Mouse (Mus musculus): ENCODE results near the gene Hist1h2ac. TPM values are rescaled to one million over a fixed set of nuclear protein-coding genes. Genes with fewer than 3 reads are reported as not detected.

Hist1h2ac gene
- total RNA-seq, 2 experiments from 2014 or later: 1.6 to 1.8 TPM

DNA sequence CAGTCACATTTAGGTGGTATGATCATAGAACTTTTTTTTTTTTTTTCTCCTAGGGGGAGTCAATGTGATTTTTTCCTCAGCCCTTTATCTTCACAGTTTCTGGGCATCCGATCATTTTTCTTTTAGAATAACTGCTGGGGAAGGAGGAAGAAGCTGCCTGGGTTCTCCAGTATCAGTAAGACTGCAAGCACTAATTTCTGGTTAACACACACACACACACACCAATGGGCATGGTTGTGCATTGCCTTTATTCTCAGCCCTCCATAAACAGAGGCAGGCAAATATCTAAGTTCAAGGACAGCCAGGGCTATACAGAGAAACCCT, 1.2 kb downstream of the Hist1h2ac start:
- DNase-seq: no peak
- intact Hi-C loops (cut with DNase I): loop anchor here (5.0 to 10.0 kb wide), 4 partner anchors 100 to 1965 kb away; partner anchors contain the start of genes Hist1h1b, Hist1h2ai, Hist1h2an and Hist1h2bl

DNA sequence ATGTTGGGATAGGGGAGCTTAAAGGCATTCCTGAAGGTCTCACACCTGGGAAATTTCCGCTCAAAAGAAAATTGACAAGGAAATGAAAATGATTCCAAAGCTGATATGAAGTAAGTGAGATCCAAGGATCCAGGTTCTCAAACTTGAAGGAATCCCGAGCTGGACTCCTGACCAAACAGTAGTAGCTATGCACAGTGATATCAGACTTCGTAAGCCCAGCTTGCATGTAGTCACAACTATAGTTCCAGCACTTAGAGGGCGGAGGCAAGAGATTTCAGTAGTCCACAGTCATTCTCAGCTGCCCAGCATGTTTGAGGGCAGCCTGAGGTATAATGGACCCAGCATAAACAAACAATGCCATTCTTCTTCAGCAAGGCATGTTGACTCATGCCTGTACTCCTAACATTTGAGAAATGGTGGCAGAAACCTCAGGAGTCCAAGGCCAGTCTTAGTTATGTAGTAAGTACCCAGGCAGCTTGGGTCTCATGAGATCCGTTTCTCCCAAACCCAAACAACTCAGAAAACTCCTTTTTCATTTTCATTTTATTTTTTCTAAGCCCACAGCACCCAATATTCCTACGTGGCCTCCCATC, 1.7 kb downstream of the Hist1h2ac start:
- no peak for DNase-seq
- intact Hi-C loops (cut with DNase I): loop anchor here (5.0 to 10.0 kb wide), 4 partner anchors 100 to 1965 kb away; partner anchors contain the start of genes Hist1h1b, Hist1h2ai, Hist1h2an and Hist1h2bl

DNA sequence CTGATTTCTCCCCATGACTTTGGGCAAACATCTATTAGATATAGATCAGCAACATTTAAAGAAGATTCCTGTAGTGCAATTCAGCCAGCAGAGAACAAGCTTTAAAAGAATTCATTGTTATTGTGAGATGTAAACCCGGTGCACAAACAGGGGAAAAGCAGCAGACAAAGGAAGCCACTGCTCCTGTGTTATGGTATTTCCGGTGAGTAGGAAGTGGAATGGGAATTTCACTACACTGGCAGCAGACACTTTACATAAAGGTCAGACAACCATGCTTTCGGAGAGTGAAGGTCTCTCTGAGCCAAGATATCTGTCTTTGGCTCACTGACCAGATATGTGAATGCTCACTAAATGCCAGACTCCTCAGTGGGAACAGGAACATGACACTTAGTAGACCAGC, 21.2 kb downstream of the Hist1h2ac start:
- intact Hi-C loops (cut with DNase I): no loop called here
- no peak for DNase-seq

DNA sequence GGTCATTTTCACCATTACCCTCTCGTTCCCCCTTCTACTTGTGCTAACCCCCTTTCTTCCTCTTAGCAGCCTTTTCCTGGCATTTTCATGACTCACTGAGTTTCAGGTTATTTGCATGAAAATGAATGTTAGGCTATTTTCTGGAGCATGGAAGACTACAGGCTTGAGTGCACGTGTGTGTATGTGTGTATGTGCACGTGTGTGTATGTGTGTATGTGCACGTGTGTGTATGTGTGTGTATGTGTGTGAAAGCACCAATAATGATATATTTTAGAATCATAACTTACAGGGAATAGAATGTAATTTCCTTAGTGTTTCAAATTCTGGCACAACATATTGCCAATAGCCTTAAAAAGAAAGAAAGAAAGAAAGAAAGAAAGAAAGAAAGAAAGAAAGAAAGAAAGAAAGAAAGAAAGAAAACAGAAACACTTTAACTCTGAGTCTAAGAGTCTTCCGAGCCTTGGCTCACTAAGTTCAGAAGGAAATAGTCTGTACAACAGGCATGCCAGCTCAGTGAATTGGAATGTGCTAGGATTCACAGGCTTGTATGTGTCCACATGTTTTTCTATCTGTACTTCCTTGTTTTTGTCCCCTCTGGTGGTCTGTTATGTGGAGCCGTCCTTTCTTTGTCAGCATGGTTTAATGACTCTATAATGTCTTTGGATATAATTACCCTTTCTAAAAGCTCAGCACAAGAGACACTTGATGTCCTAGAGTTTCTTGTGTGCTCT, 23.9 kb downstream of the Hist1h2ac start:
- no peak for DNase-seq
- intact Hi-C loops (cut with DNase I): no loop called here

Small RNA genes within 50 kb of the gene (microRNA-seq; reads per million reads assigned to microRNA genes)
- 0 reads per million in 2 experiments for gene Gm44350 (ENCODE audit: borderline number of aligned reads in 2 of 2)

Other genes starting within 250 kb of the Hist1h2ac start
- gene Btn1a1, start 218.0 kb downstream of the Hist1h2ac start, total RNA-seq (2021): not detected
- not detected for gene Btn2a2, start 195.1 kb downstream of the Hist1h2ac start, total RNA-seq (2021)
- gene Hist1h4h, start 152.9 kb downstream of the Hist1h2ac start, total RNA-seq (2021): 100 to 1,000 TPM; 268 to 283 TPM
- gene Hist1h2af, start 150.0 kb downstream of the Hist1h2ac start, total RNA-seq (2021): 10 to 100 TPM; 14.1 to 19.0 TPM
- gene Hist1h3g, start 148.5 kb downstream of the Hist1h2ac start, total RNA-seq (2021): 1 to 10 TPM; 2.5 to 4.1 TPM
- gene Hist1h2bh, start 140.6 kb downstream of the Hist1h2ac start, total RNA-seq (2021): 1 to 10 TPM in 1 of 2 experiments, under 1 TPM in 1; 0.94 to 1.9 TPM
- gene Hist1h3f, start 139.9 kb downstream of the Hist1h2ac start, total RNA-seq (2021): 10 to 100 TPM in 1 of 2 experiments, 1 to 10 TPM in 1; 7.4 to 10.0 TPM
- 10 to 100 TPM; 37.7 to 40.9 TPM for gene Hist1h4f, start 132.3 kb downstream of the Hist1h2ac start, total RNA-seq (2021)
- gene Hist1h1d, start 130.7 kb downstream of the Hist1h2ac start, total RNA-seq (2021): 1 to 10 TPM; 2.2 to 2.3 TPM
- gene Hist1h3e, start 121.6 kb downstream of the Hist1h2ac start, total RNA-seq (2021): 10 to 100 TPM; 21.4 to 23.8 TPM
- 1 to 10 TPM; 2.6 to 3.4 TPM for gene Hist1h2ae, start 112.7 kb downstream of the Hist1h2ac start, total RNA-seq (2021)
- gene Hist1h2bg, start 112.6 kb downstream of the Hist1h2ac start, total RNA-seq (2021): 10 to 100 TPM; 38.1 to 41.0 TPM
- gene Hist1h2bf, start 109.8 kb downstream of the Hist1h2ac start, total RNA-seq (2021): 10 to 100 TPM; 13.1 to 14.6 TPM
- gene Hist1h2ad, start 109.6 kb downstream of the Hist1h2ac start, total RNA-seq (2021): 1 to 10 TPM; 2.9 to 4.6 TPM
- gene Hist1h3d, start 108.2 kb downstream of the Hist1h2ac start, total RNA-seq (2021): 1 to 10 TPM; 3.1 to 4.8 TPM
- gene Hist1h4d, start 102.3 kb downstream of the Hist1h2ac start, total RNA-seq (2021): 10 to 100 TPM; 61.5 to 67.6 TPM
- 10 to 100 TPM in 1 of 2 experiments, 1 to 10 TPM in 1; 8.9 to 11.1 TPM for gene Hist1h2be, start 62.8 kb downstream of the Hist1h2ac start, total RNA-seq (2021)
- 10 to 100 TPM; 38.1 to 46.3 TPM for gene Hist1h1e, start 61.4 kb downstream of the Hist1h2ac start, total RNA-seq (2021)
- 10 to 100 TPM; 64.4 to 75.8 TPM for gene Hist1h2bc, start 251 bp upstream of the Hist1h2ac start, total RNA-seq (2021)
- not detected for gene Hist1h1t, start 11.9 kb upstream of the Hist1h2ac start, total RNA-seq (2021)
- gene Hist1h4c, start 14.5 kb upstream of the Hist1h2ac start, total RNA-seq (2021): 10 to 100 TPM; 51.7 to 59.6 TPM
- 10 to 100 TPM; 48.4 to 66.6 TPM for gene Hfe, start 26.9 kb upstream of the Hist1h2ac start, total RNA-seq (2021)
- gene Hist1h1c, start 54.9 kb upstream of the Hist1h2ac start, total RNA-seq (2021): 100 to 1,000 TPM; 186 to 225 TPM
- 1 to 10 TPM; 6.5 to 9.3 TPM for gene Hist1h3c, start 61.7 kb upstream of the Hist1h2ac start, total RNA-seq (2021)
- gene Hist1h2bb, start 62.8 kb upstream of the Hist1h2ac start, total RNA-seq (2021): 10 to 100 TPM in 1 of 2 experiments, 1 to 10 TPM in 1; 9.8 to 12.0 TPM
- gene Hist1h2ab, start 67.2 kb upstream of the Hist1h2ac start, total RNA-seq (2021): 10 to 100 TPM; 11.9 to 16.8 TPM
- 10 to 100 TPM; 20.4 to 22.0 TPM for gene Hist1h3b, start 68.3 kb upstream of the Hist1h2ac start, total RNA-seq (2021)
- 10 to 100 TPM; 13.8 to 18.3 TPM for gene Hist1h4b, start 73.1 kb upstream of the Hist1h2ac start, total RNA-seq (2021)
- gene Hist1h4a, start 77.3 kb upstream of the Hist1h2ac start, total RNA-seq (2021): 10 to 100 TPM; 12.3 to 13.8 TPM
- 10 to 100 TPM; 16.6 to 17.0 TPM for gene Hist1h3a, start 78.4 kb upstream of the Hist1h2ac start, total RNA-seq (2021)
- gene Hist1h1a, start 79.7 kb upstream of the Hist1h2ac start, total RNA-seq (2021): 1 to 10 TPM; 7.5 to 8.2 TPM
- not detected for gene Trim38, start 86.0 kb upstream of the Hist1h2ac start, total RNA-seq (2021)
- gene Slc17a2, start 123.0 kb upstream of the Hist1h2ac start, total RNA-seq (2021): not detected
- not detected for gene Slc17a3, start 155.5 kb upstream of the Hist1h2ac start, total RNA-seq (2021)
- not detected for gene Slc17a1, start 183.8 kb upstream of the Hist1h2ac start, total RNA-seq (2021)
- gene Slc17a4, start 231.1 kb upstream of the Hist1h2ac start, total RNA-seq (2021): not detected

All from heart, postnatal 36 days (tissue).